Mouse (Mus musculus) midbrain, embryonic 14.5 days (tissue): ENCODE measurements around the gene Ets1. TPM values are rescaled to one million over a fixed set of nuclear protein-coding genes. Genes with fewer than 3 reads are reported as not detected.

Source experiments
- ATAC-seq: fragments of 200-750 bp; cut with Nextera tagmentation; 2 replicates; pipeline ENCODE4 v1.8.0; 2017; ENCODE audit warnings: moderate number of reproducible peaks, moderate library complexity; ENCODE audit not compliant: low FRiP score, low TSS enrichment
- DNase-seq: peaks from one replicate; pipeline ENCODE4 v3.0.0-alpha.2; 2015
- H3K27ac ChIP-seq: fragments of 300-500 bp; sonication (generic); replicated peaks from 2 replicates; pipeline ENCODE4 v1.5.1; 2014; ENCODE audit warnings: mild to moderate bottlenecking, low read depth, low read length, moderate library complexity
- H3K27me3 ChIP-seq: fragments of 300-500 bp; sonication (generic); 2 replicates; pipeline ENCODE4 v1.6.1; 2014; ENCODE audit warnings: low read length, control low read depth, mixed read lengths; ENCODE audit not compliant: control insufficient read depth, insufficient read depth
- H3K36me3 ChIP-seq: fragments of 300-500 bp; sonication (generic); 2 replicates; pipeline ENCODE4 v1.6.1; 2014; ENCODE audit warnings: low read length, control low read depth; ENCODE audit not compliant: control insufficient read depth, insufficient read depth
- H3K4me1 ChIP-seq: fragments of 300-500 bp; sonication (generic); 2 replicates; pipeline ENCODE4 v1.6.1; 2014; ENCODE audit warnings: mild to moderate bottlenecking, antibody characterized with exemption, low read length, control low read depth; ENCODE audit not compliant: control insufficient read depth, insufficient read depth
- H3K4me2 ChIP-seq: fragments of 300-500 bp; sonication (generic); 2 replicates; pipeline ENCODE4 v1.6.1; 2014; ENCODE audit warnings: mild to moderate bottlenecking, low read length, moderate library complexity
- H3K4me3 ChIP-seq: fragments of 300-500 bp; sonication (generic); replicated peaks from 2 replicates; pipeline ENCODE4 v1.5.1; 2014; ENCODE audit warnings: low read depth, low read length
- H3K9ac ChIP-seq: fragments of 300-500 bp; sonication (generic); replicated peaks from 2 replicates; pipeline ENCODE4 v1.6.1; 2014; ENCODE audit warnings: mild to moderate bottlenecking, low read length, moderate library complexity
- H3K9me3 ChIP-seq: fragments of 300-500 bp; sonication (generic); 2 replicates; pipeline ENCODE4 v1.6.1; 2016; ENCODE audit warnings: low read length, control low read depth, mixed read lengths; ENCODE audit not compliant: control insufficient read depth
- WGBS: fragments of 180-500 bp; shearing (Covaris S2); extraction: QIAGEN DNeasy Blood & Tissue Kit; methylation state at CpG from one replicate; pipeline ENCODE4 v1.1.7; 2014; 5-methylcytosine and 5-hydroxymethylcytosine counted together
- polyA plus RNA-seq: library from polyadenylated mRNA; unstranded; fragments of >200 nt; fragmentation: Nextera tagmentation; extraction: Ambion mirVana; gene quantifications from 2 replicates; pipeline ENCODE4 v1.2.1, GENCODE M21; 2014

Ets1 gene
- polyA plus RNA-seq, 1 experiment from 2014 or later: 19.6 TPM

DNA sequence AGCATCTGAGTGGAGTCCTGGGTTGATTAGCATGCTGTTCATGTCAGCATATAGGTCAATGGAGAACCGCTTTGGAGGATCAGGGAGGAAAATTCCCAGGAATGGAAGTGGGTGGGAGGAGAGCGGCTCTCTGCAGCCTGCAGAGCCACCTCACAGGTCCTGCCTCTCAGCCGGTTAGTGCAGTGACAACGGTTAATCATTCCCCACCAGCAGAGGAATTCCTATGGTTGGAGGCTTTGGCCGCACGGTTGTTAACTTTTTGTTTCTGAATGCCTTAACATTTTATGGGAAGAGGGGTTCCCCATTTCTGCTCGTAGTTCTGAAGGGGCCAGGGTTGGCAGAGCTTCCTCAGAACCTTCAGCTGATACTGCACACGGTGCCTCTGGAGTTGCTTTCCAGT is 107.1 kb downstream of the Ets1 start:
- H3K27me3 ChIP-seq: no peaks in the 10 kb centered on the region
- no peak overlapping the region for H3K4me2 ChIP-seq
- ATAC-seq (no peak), DNase-seq (no peak)
- no peaks in the 10 kb centered on the region for H3K9me3 ChIP-seq
- no peak overlapping the region for H3K27ac ChIP-seq
- no peaks in the 10 kb centered on the region for H3K36me3 ChIP-seq
- WGBS: 77% methylated on average over 8 of the region's 8 CpGs
- H3K9ac ChIP-seq: no peak overlapping the region
- no peaks in the 10 kb centered on the region for H3K4me1 ChIP-seq
- H3K4me3 ChIP-seq: no peak overlapping the region

DNA sequence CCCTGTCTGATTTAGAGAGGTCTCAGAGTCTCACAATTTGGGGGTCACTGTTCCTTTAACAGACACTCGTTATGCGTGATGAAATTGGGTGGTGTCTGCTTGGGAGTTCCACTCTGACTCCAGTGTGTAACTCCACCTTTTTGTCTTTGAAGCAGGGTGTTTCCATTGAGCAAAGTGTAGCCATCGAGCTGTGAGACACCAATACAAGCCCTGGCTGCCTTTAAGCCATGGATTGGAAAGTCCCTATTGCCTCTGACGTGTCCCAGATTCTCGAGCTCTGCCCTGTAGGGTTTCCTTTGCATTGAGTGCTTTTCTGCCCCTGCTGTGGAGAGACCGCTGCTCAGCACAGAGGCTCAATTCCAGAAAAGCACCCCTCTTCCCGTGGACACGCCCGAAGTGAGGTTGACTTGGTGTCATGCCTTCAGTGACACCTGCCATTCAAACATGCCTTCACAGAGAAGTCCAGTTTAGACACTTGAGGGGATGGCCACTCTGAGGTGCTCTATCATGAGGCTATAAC is 107.7 kb downstream of the Ets1 start:
- DNase-seq: no peak
- Histone ChIP-seq H3K27ac (no peak overlapping the region), H3K36me3 (no peaks in the 10 kb centered on the region), H3K27me3 (no peaks in the 10 kb centered on the region), H3K4me2 (no peak overlapping the region), H3K9ac (no peak overlapping the region), H3K4me3 (no peak overlapping the region), H3K9me3 (no peaks in the 10 kb centered on the region), H3K4me1 (no peaks in the 10 kb centered on the region)
- ATAC-seq: no peak
- 82% methylated on average over 9 of the region's 9 CpGs for WGBS

DNA sequence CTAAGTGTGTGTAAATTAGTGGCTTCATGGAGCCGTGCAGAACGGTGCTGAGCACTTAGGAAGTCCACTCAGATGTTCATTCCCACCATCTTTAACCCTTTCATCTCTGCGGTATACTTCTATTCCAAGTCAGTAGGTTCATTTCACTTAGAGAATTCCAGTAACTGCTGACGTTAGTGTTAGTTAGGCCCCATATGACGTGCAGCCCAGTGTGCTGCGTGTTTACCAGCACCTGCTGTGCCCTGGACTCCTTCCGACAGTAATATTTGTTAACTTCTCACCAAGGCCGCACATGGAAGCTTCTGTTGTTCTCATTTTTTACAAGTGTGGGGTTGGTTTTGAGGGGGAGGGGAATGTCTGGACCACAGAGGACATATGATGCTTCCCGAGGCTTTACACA is 108.3 kb downstream of the Ets1 start:
- no peaks in the 10 kb centered on the region for H3K4me1 ChIP-seq
- H3K27ac ChIP-seq: no peak overlapping the region
- 82% methylated on average over 9 of the region's 9 CpGs for WGBS
- no peaks in the 10 kb centered on the region for H3K36me3 ChIP-seq
- ATAC-seq: no peak
- H3K4me3 ChIP-seq: no peak overlapping the region
- no peak for DNase-seq
- H3K9ac ChIP-seq: no peak overlapping the region
- H3K9me3 ChIP-seq: no peaks in the 10 kb centered on the region
- no peak overlapping the region for H3K4me2 ChIP-seq
- no peaks in the 10 kb centered on the region for H3K27me3 ChIP-seq

DNA sequence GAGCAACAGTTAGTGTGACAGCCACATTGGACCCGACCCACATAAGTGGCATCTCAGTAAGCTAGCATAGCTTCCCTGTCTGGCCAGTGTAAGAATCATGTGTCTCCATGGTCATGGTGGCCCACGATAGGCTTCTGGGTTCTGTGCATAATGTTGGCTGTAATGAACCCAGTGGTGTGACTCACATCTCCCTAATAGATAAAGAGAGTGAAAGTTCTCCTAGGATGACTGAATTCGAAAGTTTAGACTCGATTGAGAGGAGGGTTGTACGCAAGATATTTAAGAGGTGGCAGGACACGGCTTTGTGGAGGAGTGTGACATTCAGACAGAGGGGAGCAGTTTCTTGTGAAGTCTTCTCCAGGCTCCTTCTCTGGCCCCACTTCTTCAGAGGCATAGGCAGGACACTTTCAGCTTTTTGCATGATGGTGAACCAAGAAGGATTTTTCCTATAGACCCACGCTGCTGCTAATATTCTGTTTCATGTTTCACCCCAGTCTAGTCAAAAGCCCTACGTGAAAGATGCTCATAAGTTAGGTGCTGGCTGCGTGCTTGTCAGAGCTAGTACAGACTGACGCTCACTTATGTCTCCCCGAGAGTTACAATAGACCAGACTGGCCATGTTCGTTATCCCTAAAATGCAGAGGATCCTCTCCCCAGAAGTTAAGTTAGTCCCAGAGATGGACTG is 109.2 kb downstream of the Ets1 start:
- WGBS: 92% methylated on average over 12 of the region's 12 CpGs
- Histone ChIP-seq H3K9me3 (no peaks in the 10 kb centered on the region), H3K9ac (no peak overlapping the region), H3K4me3 (no peak overlapping the region), H3K4me1 (no peaks in the 10 kb centered on the region), H3K27ac (no peak overlapping the region), H3K36me3 (no peaks in the 10 kb centered on the region), H3K4me2 (no peak overlapping the region), H3K27me3 (no peaks in the 10 kb centered on the region)
- DNase-seq (no peak), ATAC-seq (no peak)

DNA sequence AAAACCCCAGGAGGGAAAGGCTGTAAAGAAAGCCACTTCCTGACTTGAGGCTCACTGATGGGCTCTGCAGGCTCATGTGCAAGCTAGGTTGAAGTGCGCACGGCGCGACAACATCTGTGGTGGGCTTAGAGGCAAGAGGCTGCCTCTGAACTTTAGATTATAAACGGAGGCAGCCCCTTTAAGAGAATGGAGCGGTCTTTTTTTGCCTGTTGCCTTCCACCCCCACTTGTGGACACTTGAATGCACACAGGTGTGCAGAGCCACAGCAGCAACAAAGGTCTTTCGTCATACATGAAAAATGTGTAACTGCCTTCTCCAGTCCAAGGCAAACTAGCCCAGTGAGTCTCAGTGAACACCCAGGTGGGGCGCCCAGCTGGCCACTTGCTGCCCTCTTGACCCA is 110.0 kb downstream of the Ets1 start:
- Histone ChIP-seq H3K36me3 (no peaks in the 10 kb centered on the region), H3K4me3 (no peak overlapping the region), H3K9me3 (no peaks in the 10 kb centered on the region), H3K27ac (no peak overlapping the region), H3K27me3 (no peaks in the 10 kb centered on the region), H3K4me2 (no peak overlapping the region), H3K4me1 (no peaks in the 10 kb centered on the region), H3K9ac (no peak overlapping the region)
- WGBS: 87% methylated on average over 8 of the region's 8 CpGs
- no peak for DNase-seq
- ATAC-seq: no peak

DNA sequence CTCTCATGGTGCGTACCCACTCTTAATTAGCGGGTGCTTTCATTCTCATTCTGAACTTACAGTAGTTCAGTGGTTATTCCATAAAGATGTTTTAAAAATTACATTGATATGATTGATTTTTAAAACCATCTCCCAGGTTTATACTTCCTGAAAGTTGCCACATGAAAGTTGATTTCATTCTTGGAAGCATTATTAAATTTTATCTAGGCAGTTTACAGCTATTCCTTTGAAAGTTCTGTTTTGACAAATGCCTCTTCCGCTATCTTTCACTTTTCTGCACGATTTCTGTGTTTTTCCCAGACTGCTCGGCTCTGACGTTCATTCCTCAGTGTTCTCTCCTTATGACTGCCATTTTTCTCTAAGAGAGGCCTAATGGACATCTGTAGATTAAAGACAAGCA is 110.6 kb downstream of the Ets1 start:
- H3K9me3 ChIP-seq: no peaks in the 10 kb centered on the region
- no peaks in the 10 kb centered on the region for H3K27me3 ChIP-seq
- H3K9ac ChIP-seq: no peak overlapping the region
- ATAC-seq (no peak), DNase-seq (no peak)
- no peaks in the 10 kb centered on the region for H3K4me1 ChIP-seq
- no peaks in the 10 kb centered on the region for H3K36me3 ChIP-seq
- no peak overlapping the region for H3K4me3 ChIP-seq
- H3K27ac ChIP-seq: no peak overlapping the region
- H3K4me2 ChIP-seq: no peak overlapping the region
- WGBS: 94% methylated on average over 6 of the region's 6 CpGs

DNA sequence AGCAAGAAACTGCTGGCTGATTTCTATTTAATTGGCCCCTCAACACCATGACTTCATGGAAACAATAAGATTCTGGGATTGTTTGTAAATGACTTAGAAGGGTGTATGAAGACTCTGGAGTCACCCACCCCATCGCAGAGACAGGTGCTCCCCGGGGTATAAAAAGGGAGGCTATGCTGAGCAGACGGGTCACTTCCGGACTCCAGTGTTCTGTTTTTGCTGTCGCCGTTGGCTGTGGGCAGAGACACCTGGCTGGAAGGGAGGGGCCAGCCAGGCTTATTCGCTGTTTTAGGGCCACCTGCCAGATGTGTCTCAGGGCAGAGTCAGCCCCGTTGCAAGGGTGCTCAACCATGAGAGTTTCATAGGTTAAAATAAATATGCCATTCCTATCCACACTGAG is 111.6 kb downstream of the Ets1 start:
- Histone ChIP-seq H3K9ac (no peak overlapping the region), H3K4me2 (no peak overlapping the region), H3K4me3 (no peak overlapping the region), H3K9me3 (no peaks in the 10 kb centered on the region), H3K36me3 (no peaks in the 10 kb centered on the region), H3K4me1 (no peaks in the 10 kb centered on the region), H3K27me3 (no peaks in the 10 kb centered on the region), H3K27ac (no peak overlapping the region)
- no peak for ATAC-seq
- DNase-seq: no peak
- WGBS: 90% methylated on average over 8 of the region's 8 CpGs

DNA sequence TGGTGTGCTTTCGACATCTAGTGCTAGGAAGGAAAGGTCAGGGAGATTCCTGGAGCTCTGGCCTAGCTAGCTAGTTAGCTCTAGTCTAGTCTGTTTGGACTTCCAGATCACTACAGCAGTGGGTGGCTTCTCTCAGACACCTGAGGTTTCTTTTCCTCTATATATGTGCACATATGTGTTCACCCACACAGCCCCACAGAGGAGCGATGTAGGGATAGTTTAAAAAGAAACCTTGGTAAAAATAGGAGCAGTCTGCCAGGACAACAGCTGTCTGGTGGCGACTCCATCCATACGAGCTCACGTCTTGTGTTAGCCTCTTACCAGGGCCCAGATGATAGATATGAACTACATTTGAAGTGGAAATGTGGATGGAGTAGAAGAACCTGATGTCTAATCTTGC is 112.5 kb downstream of the Ets1 start:
- H3K27me3 ChIP-seq: no peaks in the 10 kb centered on the region
- H3K9ac ChIP-seq: no peak overlapping the region
- H3K4me3 ChIP-seq: no peak overlapping the region
- H3K36me3 ChIP-seq: no peaks in the 10 kb centered on the region
- 94% methylated on average over 5 of the region's 5 CpGs for WGBS
- H3K4me2 ChIP-seq: no peak overlapping the region
- DNase-seq (no peak), ATAC-seq (no peak)
- no peaks in the 10 kb centered on the region for H3K4me1 ChIP-seq
- no peaks in the 10 kb centered on the region for H3K9me3 ChIP-seq
- H3K27ac ChIP-seq: no peak overlapping the region

DNA sequence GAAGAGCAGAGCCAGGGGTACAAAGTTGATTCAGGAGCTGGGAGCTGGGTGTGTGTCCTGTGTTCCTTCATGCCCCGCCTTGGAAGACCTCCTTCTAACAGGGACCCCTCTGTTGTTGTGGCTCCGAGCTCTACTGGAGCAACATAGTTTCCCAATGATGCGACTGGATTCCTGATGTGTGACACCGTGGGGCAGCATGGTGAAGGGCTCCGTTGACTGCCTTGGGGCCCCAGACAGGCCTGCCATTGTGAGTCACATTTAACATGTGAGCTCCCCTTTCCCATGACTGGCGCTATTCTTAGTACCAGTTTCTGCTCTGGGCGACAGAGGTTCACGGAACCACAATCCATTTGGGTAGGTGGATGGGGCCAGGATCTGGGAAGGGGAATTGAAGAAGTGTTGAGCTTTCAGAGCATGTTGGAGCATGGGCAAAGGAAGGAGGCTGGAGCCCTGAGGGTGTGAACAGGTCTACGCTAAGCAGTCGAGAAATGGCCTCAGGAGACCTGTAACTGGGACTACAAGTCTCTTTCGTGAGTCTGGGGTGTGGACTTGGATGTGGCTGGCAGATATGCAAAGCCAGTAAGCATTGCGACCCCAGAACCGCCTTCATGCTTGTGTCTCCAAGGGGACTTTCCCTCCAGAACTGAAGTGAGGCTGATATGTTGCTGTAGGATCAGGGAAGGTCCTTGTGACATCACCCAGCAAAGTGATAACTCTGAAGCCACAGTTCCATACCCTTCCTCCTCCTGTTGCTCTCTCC is 113.9 kb downstream of the Ets1 start:
- no peak overlapping the region for H3K4me2 ChIP-seq
- H3K27ac ChIP-seq: no peak overlapping the region
- DNase-seq (no peak), ATAC-seq (no peak)
- no peaks in the 10 kb centered on the region for H3K27me3 ChIP-seq
- H3K4me3 ChIP-seq: no peak overlapping the region
- H3K9ac ChIP-seq: no peak overlapping the region
- no peaks in the 10 kb centered on the region for H3K4me1 ChIP-seq
- 87% methylated on average over 13 of the region's 13 CpGs for WGBS
- H3K36me3 ChIP-seq: no peaks in the 10 kb centered on the region
- no peaks in the 10 kb centered on the region for H3K9me3 ChIP-seq
